Mouse (Mus musculus) CD4-positive naive resting alpha-beta T cell, adult 76 days (primary cell): ENCODE results near the gene Sun3. TPM values are rescaled to one million over a fixed set of nuclear protein-coding genes. Genes with fewer than 3 reads are reported as not detected.

Source experiments
- total RNA-seq: library from RNA; stranded (reverse); gene quantifications from one replicate; pipeline ENCODE4 v1.2.4, GENCODE M21; 2023

The Sun3 gene
- total RNA-seq, result not detected

DNA sequence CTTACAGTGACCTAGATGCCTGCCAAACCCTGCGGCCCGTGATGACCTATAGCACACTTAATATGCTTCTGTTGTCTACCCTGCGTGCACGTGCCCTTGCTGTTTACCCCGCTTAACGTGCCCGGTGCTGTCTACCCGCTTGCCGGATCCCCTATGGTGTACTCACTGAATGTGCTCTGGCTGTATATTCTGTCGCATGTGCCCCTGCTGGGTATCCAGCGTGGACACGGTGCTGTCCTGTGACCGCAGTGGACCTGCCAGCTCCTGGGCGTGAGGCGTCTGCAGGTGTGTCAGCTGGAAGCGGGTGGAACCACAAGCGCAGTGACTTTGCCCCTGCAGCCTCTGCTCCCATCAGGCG lies at the start of gene Sun3:
Sun3 (minus strand) TSS at position 289 of the 358 bp plus-strand sequence.

DNA sequence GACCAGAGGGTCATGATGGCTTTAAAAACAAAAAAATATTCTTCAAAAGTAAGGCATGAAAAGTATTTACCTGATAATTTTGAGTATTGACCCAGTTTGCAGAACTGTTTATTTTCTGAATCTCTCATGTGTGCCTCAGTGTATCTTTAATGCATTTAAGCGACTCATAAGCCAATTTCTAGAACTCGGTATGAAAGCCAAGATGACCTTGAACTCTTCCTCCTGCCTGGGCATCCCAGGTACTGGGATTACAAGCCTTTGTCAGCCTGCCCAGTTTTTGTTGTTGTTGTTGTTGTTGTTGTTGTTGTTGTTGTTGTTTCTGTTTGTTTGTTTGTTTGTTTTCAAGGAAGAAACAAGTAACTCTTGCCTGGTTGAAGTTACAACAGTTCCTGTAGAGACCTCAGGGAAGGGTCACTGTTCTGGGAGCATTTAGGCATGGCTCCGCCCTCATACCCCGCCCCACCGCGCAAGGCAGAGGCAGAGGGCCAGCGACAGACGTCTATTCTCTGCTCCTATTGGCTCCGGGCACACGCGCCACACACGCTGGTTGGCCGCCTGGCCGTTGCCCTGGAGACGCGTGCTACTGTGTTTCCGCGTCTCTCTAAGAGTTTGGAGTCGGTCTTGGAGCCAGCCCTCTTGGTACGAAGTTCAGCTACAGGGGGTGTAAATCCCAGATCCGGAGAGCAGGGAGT lies 634 bp downstream of the Sun3 start, which contains the start of gene Gm11992:
Gm11992 (plus strand) TSS at position 584 of the 692 bp plus-strand sequence.

DNA sequence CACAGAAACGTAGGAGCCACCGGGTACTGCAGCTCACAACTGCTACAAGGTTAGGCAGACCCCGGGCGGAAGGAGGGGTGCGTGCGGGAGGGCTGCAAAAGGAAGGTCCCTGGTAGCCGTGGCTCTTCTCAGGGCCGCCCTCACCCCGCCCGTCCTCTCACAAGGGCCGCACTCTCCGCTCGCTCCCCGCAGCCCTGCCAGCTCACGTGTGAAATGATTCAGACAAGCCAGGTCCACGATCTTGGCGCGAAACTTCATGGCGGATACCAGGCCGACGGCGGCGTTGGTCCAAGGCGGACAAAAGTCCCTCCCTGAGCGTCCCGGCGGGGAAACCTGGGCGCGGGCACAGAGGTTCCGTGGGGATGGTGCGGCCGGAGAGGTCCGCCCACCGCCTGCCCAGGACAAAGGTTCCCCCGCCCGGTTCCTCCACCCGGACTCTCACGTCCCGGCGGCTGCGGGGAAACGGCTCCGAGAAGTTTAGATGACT lies 37.9 kb downstream of the Sun3 start, which contains the start of gene Hus1:
Hus1 (minus strand) TSS at position 339 of the 487 bp plus-strand sequence.

DNA sequence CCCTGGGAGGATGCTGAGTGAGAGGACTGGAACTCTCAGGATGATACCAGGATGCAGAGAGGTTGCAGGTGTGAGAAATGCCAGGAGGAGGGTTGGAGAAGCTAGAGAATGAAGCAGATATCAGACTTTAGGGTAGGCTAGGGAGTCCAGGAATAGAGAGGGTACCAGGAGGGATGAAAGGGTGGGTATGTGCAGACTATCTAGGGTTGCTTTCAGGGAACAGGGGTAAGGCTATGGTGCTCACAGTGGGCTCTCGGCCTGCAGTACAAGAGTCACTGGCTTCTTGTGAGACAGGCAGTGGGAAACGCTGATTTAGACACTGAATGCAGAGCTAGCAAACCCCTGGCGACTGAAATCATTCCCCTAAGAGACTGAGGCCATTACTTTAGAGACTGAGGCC lies 75.6 kb downstream of the Sun3 start, which contains the start of gene Pkd1l1:
Pkd1l1 (minus strand) TSS at position 101 of the 400 bp plus-strand sequence.

Other genes starting within 250 kb of the Sun3 start
- 0.06 TPM for gene Pkd1l1, start 75.7 kb downstream of the Sun3 start, total RNA-seq
- gene Hus1, start 37.8 kb downstream of the Sun3 start, total RNA-seq, result 11.1 TPM
- gene Gm11992, start 397 bp downstream of the Sun3 start, total RNA-seq, result not detected
- not detected for gene Upp1, start 69.1 kb upstream of the Sun3 start, total RNA-seq
- gene Abca13, start 143.0 kb upstream of the Sun3 start, total RNA-seq, result 0.06 TPM